Mouse (Mus musculus) kidney, embryonic 14.5 days (tissue): ENCODE data around the gene Zbtb46. TPM values are rescaled to one million over a fixed set of nuclear protein-coding genes. Genes with fewer than 3 reads are reported as not detected.

Source experiments
- ATAC-seq: fragments of 200-750 bp; cut with Nextera tagmentation; 2 replicates; pipeline ENCODE4 v1.8.0; 2017; ENCODE audit warnings: moderate number of reproducible peaks, mild to moderate bottlenecking, moderate TSS enrichment, moderate library complexity; ENCODE audit not compliant: low FRiP score, low TSS enrichment
- H3K27ac ChIP-seq: fragments of 300-500 bp; sonication (generic); 2 replicates; pipeline ENCODE4 v1.5.1; 2014; ENCODE audit warnings: low read depth, mild to moderate bottlenecking, low read length, moderate library complexity, mixed read lengths
- H3K27me3 ChIP-seq: fragments of 300-500 bp; sonication (generic); 2 replicates; pipeline ENCODE4 v1.6.1; 2014; ENCODE audit warnings: mild to moderate bottlenecking, low read length; ENCODE audit not compliant: control insufficient read depth, insufficient read depth
- H3K36me3 ChIP-seq: fragments of 300-500 bp; sonication (generic); 2 replicates; pipeline ENCODE4 v1.6.1; 2014; ENCODE audit warnings: low read length, mixed read lengths; ENCODE audit not compliant: control insufficient read depth, insufficient read depth
- H3K4me1 ChIP-seq: fragments of 300-500 bp; sonication (generic); 2 replicates; pipeline ENCODE4 v1.6.1; 2014; ENCODE audit warnings: low read length, mixed read lengths; ENCODE audit not compliant: control insufficient read depth, insufficient read depth
- H3K4me2 ChIP-seq: fragments of 300-500 bp; sonication (generic); replicated peaks from 2 replicates; pipeline ENCODE4 v1.6.1; 2014; ENCODE audit warnings: low read depth, mild to moderate bottlenecking, low read length
- H3K4me3 ChIP-seq: fragments of 300-500 bp; sonication (generic); 2 replicates; pipeline ENCODE4 v1.5.1; 2014; ENCODE audit warnings: mild to moderate bottlenecking, low read length
- H3K9ac ChIP-seq: fragments of 300-500 bp; sonication (generic); 2 replicates; pipeline ENCODE4 v1.6.1; 2014; ENCODE audit warnings: low read depth, mild to moderate bottlenecking, low read length, moderate library complexity
- H3K9me3 ChIP-seq: fragments of 300-500 bp; sonication (generic); 2 replicates; pipeline ENCODE4 v1.6.1; 2016; ENCODE audit warnings: low read length; ENCODE audit not compliant: control insufficient read depth
- WGBS: fragments of 180-500 bp; shearing (Covaris S2); extraction: QIAGEN DNeasy Blood & Tissue Kit; methylation state at CpG from one replicate; pipeline ENCODE4 v1.1.7; 2014; 5-methylcytosine and 5-hydroxymethylcytosine counted together
- polyA plus RNA-seq: library from polyadenylated mRNA; unstranded; fragments of >200 nt; fragmentation: Nextera tagmentation; extraction: Ambion mirVana; gene quantifications from 2 replicates; pipeline ENCODE4 v1.2.1, GENCODE M21; 2014

Gene Zbtb46
- polyA plus RNA-seq, 1 experiment from 2014 or later: 26.6 TPM

DNA sequence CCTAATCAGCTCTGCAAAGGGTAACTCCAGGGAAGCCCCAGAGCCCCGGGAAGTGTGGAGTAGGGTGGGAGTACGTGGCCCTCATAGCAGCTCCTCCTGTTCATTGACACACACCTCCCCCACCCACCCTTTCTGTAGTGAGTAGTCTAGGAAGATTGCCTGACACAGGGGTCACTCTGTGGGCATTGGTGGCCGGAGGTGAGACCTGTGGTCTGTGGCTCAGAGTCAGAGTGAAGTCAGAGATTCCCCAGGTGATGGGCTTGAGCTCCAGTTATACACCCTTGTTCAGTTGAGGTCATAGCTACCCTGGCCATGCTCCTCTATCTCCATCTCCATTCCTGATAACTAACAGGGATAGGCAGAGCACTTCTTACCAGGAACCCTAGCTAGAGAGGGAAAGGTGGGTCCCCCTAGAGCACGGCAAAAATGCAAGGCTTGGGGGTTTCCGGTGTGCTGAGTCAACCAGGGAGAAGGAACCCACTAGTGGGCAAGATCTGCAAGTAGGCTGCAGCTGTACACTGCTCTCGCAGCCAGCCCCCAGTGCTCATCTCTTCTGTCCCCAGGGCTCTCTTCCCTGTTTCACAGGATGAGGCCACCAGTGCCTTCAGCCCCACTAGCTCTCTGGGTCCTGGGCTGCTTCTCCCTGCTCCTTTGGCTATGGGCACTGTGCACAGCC lies 77.5 kb downstream of the Zbtb46 start:
- H3K4me3 ChIP-seq: no peak overlapping the region
- H3K9ac ChIP-seq: no peak overlapping the region
- no peak overlapping the region for H3K27ac ChIP-seq
- WGBS: 92% methylated on average over 6 of the region's 6 CpGs
- no peaks in the 10 kb centered on the region for H3K9me3 ChIP-seq
- H3K27me3 ChIP-seq: no peaks in the 10 kb centered on the region
- H3K4me1 ChIP-seq: no peaks in the 10 kb centered on the region
- ATAC-seq: no peak
- H3K36me3 ChIP-seq: peaks cover 68% of the 10 kb centered on the region
- H3K4me2 ChIP-seq: no peak overlapping the region

DNA sequence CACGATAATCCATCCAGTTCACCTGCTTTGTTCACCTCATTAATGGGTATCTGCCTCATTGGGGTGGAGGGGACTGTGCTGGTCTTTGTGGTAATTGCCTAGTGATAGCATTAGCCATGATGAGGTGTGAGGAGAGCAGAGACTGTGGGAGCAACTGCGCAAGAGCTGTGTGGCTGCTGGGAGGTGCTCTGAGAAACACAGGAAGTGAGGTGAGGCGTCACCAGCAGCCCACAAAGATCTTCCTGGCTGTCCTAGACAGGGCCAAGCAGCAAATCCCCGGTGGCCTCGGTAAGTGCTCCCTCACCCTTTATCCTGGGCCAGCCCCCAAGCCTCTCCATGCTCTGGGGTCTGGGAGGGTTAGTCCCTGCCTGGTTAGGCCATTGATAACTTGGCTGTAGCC lies 78.1 kb downstream of the Zbtb46 start:
- no peak overlapping the region for H3K4me2 ChIP-seq
- H3K27ac ChIP-seq: no peak overlapping the region
- no peaks in the 10 kb centered on the region for H3K4me1 ChIP-seq
- 87% methylated on average over 5 of the region's 5 CpGs for WGBS
- no peaks in the 10 kb centered on the region for H3K27me3 ChIP-seq
- H3K9me3 ChIP-seq: no peaks in the 10 kb centered on the region
- ATAC-seq: no peak
- H3K9ac ChIP-seq: no peak overlapping the region
- H3K36me3 ChIP-seq: peaks cover 63% of the 10 kb centered on the region
- H3K4me3 ChIP-seq: no peak overlapping the region

DNA sequence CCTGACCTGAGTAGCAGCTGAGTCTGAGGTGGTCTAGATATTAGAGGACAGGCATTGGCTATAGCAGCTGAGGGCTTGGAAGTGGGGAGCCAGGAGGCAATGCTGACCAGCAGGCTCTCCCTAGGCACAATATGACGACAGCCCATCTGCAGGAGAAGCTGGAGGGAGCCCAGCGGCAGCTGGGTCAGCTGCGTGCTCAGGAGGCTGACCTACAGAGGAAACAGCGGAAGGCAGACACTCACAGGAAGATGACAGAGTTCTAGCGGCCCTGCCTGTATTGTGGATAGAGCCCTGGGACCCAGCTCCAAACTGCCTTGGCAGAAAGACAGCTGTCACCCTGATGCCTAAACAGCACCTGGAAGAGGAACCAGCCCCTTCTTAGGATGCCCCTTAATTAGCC lies 79.0 kb downstream of the Zbtb46 start:
- Histone ChIP-seq H3K4me3 (no peak overlapping the region), H3K9me3 (no peaks in the 10 kb centered on the region), H3K9ac (no peak overlapping the region), H3K27me3 (no peaks in the 10 kb centered on the region), H3K27ac (no peak overlapping the region), H3K36me3 (peaks cover 59% of the 10 kb centered on the region), H3K4me1 (no peaks in the 10 kb centered on the region), H3K4me2 (no peak overlapping the region)
- ATAC-seq: no peak
- 90% methylated on average over 5 of the region's 5 CpGs for WGBS

DNA sequence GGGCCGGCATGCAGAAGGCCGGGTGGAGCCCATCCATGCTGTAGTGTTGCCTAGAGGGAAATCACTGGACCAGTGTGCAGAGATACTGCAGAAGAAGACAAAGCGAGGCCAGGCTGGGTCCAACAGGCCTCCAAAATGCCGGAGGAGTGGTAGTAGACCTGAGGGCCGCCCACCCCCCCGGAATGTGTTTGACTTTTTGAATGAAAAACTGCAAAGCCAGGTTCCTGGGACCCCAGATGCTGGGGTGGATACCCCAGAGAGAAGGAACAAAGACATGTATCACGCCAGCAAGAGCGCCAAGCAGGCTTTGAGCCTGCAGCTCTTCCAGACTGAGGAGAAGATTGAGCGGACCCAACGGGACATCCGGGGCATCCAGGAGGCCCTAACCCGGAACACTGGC lies 79.4 kb downstream of the Zbtb46 start, which contains the start of gene Lime1:
Gene Lime1, plus strand, starts transcription at position 301 of the 400 bp plus-strand sequence.
- 97% methylated on average over 12 of the region's 12 CpGs for WGBS

DNA sequence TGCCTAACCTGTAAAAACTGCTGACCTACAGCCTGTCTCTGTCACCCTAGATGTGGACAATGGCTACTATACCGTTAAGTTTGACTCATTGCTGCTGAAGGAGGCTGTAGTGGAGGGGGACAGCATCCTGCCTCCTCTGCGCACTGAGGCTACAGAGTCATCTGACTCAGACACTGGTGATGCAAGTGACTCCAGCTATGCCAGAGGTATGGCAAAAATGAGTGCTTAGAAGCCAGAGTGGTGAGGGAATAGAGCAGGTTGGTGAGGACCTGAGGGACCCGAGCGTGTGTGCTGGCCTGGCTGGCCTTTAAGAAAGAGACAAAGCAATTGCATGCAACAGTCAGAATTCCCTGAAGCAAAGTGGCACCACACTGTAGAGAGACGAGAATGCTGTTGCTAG lies 80.5 kb downstream of the Zbtb46 start:
- H3K9ac ChIP-seq: no peak overlapping the region
- H3K27me3 ChIP-seq: no peaks in the 10 kb centered on the region
- no peaks in the 10 kb centered on the region for H3K4me1 ChIP-seq
- H3K36me3 ChIP-seq: peaks cover 52% of the 10 kb centered on the region
- ATAC-seq: no peak
- no peak overlapping the region for H3K4me3 ChIP-seq
- no peak overlapping the region for H3K4me2 ChIP-seq
- H3K27ac ChIP-seq: no peak overlapping the region
- H3K9me3 ChIP-seq: no peaks in the 10 kb centered on the region
- 92% methylated on average over 5 of the region's 5 CpGs for whole genome bisulfite sequencing

More for the DNA sequence above, 79.4 kb downstream of the Zbtb46 start, which contains the start of gene Lime1:
- Histone ChIP-seq H3K4me3 (no peak within 1 kb of the TSS), H3K27ac (no peak within 1 kb of the TSS), H3K4me2 (no peak within 1 kb of the TSS), H3K36me3 (peaks cover 59% of the 10 kb centered on the region), H3K9me3 (no peaks in the 10 kb centered on the region), H3K9ac (no peak within 1 kb of the TSS), H3K4me1 (no peaks in the 10 kb centered on the region), H3K27me3 (no peaks in the 10 kb centered on the region)
- no peak for ATAC-seq

DNA sequence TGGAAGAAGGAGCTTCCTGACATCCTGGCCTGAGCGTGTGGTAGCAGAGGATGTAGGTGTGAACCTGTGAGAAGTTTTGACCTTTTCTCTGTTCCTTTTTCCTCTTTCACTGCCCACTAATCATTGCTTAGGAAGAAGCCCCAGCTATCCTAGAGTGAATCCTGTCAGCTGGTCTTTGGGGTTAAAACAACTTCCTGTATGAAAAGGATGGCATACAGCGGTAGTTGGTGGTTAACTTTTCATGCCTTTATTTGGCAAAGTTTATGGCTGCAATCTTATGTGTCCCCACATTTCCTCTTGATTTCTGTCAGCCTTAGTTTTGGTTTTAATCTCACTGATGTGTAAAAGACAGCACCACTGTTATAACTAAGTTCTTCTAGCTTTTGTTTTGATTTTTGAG lies 82.0 kb downstream of the Zbtb46 start:
- Histone ChIP-seq H3K9ac (no peak overlapping the region), H3K4me2 (no peak overlapping the region), H3K27ac (no peak overlapping the region), H3K27me3 (no peaks in the 10 kb centered on the region), H3K9me3 (no peaks in the 10 kb centered on the region), H3K4me1 (no peaks in the 10 kb centered on the region), H3K36me3 (peaks cover 37% of the 10 kb centered on the region), H3K4me3 (no peak overlapping the region)
- WGBS: 66% methylated on average over 2 of the region's 2 CpGs
- ATAC-seq: no peak

DNA sequence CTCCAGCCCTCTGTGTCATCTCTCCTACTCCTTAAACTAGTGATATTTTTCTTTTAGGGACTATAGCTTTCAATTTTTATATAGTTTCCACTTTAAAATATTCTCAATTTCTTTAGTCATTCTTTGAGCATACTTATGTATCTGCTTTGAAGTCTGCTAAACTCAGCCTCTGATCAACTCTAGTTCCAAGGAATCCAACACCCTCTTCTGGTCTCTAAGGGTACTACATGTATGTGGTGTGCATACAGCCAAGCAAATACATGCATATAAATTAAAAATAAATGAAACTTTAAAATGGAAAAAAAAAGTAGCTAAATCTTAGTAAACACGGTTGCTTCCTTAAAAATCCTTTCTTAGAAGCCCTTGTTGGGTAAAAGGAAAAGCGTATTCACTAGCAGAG lies 83.4 kb downstream of the Zbtb46 start:
- H3K36me3 ChIP-seq: peaks cover 25% of the 10 kb centered on the region
- no peaks in the 10 kb centered on the region for H3K27me3 ChIP-seq
- H3K4me1 ChIP-seq: no peaks in the 10 kb centered on the region
- ATAC-seq: no peak
- no peaks in the 10 kb centered on the region for H3K9me3 ChIP-seq
- no peak overlapping the region for H3K27ac ChIP-seq
- no peak overlapping the region for H3K4me3 ChIP-seq
- H3K4me2 ChIP-seq: no peak overlapping the region
- no peak overlapping the region for H3K9ac ChIP-seq
- 89% methylated on average over 2 of the region's 2 CpGs for WGBS

DNA sequence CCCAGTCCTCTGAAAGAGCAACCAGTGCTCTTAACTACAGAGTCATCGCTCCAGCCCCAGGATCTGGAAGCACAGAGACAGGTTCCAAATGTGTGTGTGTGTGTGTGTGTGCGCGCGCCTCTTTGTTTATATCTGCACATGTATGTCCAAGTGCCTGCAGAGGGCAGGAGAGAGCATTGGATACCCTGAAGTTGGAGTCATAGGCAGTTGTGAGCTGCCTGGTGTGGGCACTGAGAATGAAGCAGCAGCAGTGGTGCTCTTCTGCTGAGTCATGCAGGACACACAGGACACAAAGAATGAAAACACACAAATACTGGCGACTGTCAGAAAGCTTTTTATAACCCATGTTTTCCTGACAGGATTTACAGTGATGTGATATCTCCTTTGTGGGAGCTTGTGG lies 89.2 kb downstream of the Zbtb46 start:
- H3K4me3 ChIP-seq: no peak overlapping the region
- peaks cover 13% of the 10 kb centered on the region for H3K36me3 ChIP-seq
- H3K27ac ChIP-seq: no peak overlapping the region
- no peak overlapping the region for H3K9ac ChIP-seq
- H3K4me1 ChIP-seq: peaks cover 17% of the 10 kb centered on the region; the same call in 1 of the 2 replicates
- H3K9me3 ChIP-seq: no peaks in the 10 kb centered on the region
- 89% methylated on average over 5 of the region's 5 CpGs for WGBS
- no peak overlapping the region for H3K4me2 ChIP-seq
- H3K27me3 ChIP-seq: no peaks in the 10 kb centered on the region
- ATAC-seq: no peak

DNA sequence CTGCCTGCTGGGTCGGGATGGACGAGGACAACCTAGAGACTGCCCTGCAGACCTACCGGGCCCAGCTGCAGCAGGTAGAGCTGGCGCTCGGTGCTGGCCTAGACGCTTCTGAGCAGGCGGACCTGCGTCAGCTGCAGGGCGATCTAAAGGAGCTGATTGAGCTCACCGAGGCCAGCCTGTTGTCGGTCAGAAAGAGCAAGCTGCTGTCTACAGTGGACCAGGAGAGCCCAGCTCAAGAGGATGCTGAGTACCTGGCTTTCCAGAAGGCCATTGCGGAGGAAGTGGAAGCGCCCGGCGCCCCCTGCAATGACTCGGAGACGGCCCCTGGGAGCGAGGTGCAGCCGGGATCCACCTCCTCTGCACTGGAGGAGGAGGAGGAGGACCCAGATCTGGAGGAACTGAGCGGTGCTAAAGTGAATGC lies 93.6 kb downstream of the Zbtb46 start:
- ATAC-seq: peak; percentile 62
- under 1% methylated on average over 20 of the region's 20 CpGs for WGBS

More for the DNA sequence above, 93.6 kb downstream of the Zbtb46 start:
- Histone ChIP-seq H3K4me2 (peak overlapping the region; percentile 82), H3K27me3 (no peaks in the 10 kb centered on the region), H3K27ac (peak overlapping the region; percentile 82), H3K9ac (peak overlapping the region; percentile 80), H3K4me1 (peaks cover 23% of the 10 kb centered on the region), H3K36me3 (peaks cover 36% of the 10 kb centered on the region), H3K4me3 (peak overlapping the region; percentile 68), H3K9me3 (no peaks in the 10 kb centered on the region)
